Mouse (Mus musculus) testis, adult 2 months (tissue): ENCODE measurements around the gene Chst11. TPM values are rescaled to one million over a fixed set of nuclear protein-coding genes. Genes with fewer than 3 reads are reported as not detected.
A peak's percentile ranks its signal among the peaks of the same experiment; 100 is the strongest.

Experiments used
- H3K27ac ChIP-seq: fragments of 200-500 bp; 2 replicates; pipeline ENCODE4 v1.5.1; 2012; ENCODE audit warnings: low read depth, low read length; ENCODE audit not compliant: control insufficient read depth, insufficient read depth
- H3K27me3 ChIP-seq: fragments of 200-500 bp; 2 replicates; pipeline ENCODE4 v1.6.1; 2012; ENCODE audit warnings: mild to moderate bottlenecking, low read length, moderate library complexity; ENCODE audit not compliant: control insufficient read depth, insufficient read depth
- H3K36me3 ChIP-seq: fragments of 200-500 bp; 2 replicates; pipeline ENCODE4 v1.6.1; 2012; ENCODE audit warnings: mild to moderate bottlenecking, low read length; ENCODE audit not compliant: control insufficient read depth, insufficient read depth
- H3K4me1 ChIP-seq: fragments of 200-500 bp; 2 replicates; pipeline ENCODE4 v1.6.1; 2012; ENCODE audit warnings: low read length; ENCODE audit not compliant: control insufficient read depth, insufficient read depth
- H3K4me3 ChIP-seq: fragments of 200-500 bp; 2 replicates; pipeline ENCODE4 v1.5.1; 2012; ENCODE audit warnings: low read depth, mild to moderate bottlenecking, low read length, moderate library complexity, mixed read lengths; ENCODE audit not compliant: control insufficient read depth
- CTCF ChIP-seq: fragments of 200-500 bp; IDR thresholded peaks from 2 replicates; pipeline ENCODE4 v1.5.1; 2012; ENCODE audit warnings: low read depth, mild to moderate bottlenecking, inconsistent platforms, low read length, moderate library complexity; ENCODE audit not compliant: control insufficient read depth, insufficient read depth, insufficient replicate concordance
- POLR2A ChIP-seq: fragments of 200-500 bp; IDR thresholded peaks from 2 replicates; pipeline ENCODE4 v1.6.1; 2012; ENCODE audit warnings: low read depth, mild to moderate bottlenecking, inconsistent platforms, low read length, moderate library complexity; ENCODE audit not compliant: control insufficient read depth
- polyA plus RNA-seq: library from polyadenylated mRNA; depleted of rRNA; stranded (reverse); fragments of >200 nt; gene quantifications from 2 replicates; pipeline ENCODE4 v1.2.3, GENCODE M21; 2012

The Chst11 gene
- polyA plus RNA-seq, 1 experiment, result 0.67 TPM

GRCm38 (mm10) chr10:83217256-83217655 is 232.0 kb downstream of the Chst11 start:
- no peaks in the 10 kb centered on the region for H3K27me3 ChIP-seq
- TF ChIP-seq POLR2A, result no peak
- no peak for TF ChIP-seq CTCF
- no peak overlapping the region for H3K27ac ChIP-seq
- no peaks in the 10 kb centered on the region for H3K36me3 ChIP-seq
- peaks cover 3% of the 10 kb centered on the region; the same call in 1 of the 2 replicates for H3K4me1 ChIP-seq
- H3K4me3 ChIP-seq, result no peak overlapping the region

GRCm38 (mm10) chr10:83218778-83219177 is 233.5 kb downstream of the Chst11 start:
- no peak overlapping the region for H3K27ac ChIP-seq

GRCm38 (mm10) chr10:83219729-83220128 is 234.4 kb downstream of the Chst11 start:
- no peak overlapping the region for H3K27ac ChIP-seq
- peaks cover 3% of the 10 kb centered on the region; the same call in 1 of the 2 replicates for H3K4me1 ChIP-seq
- H3K36me3 ChIP-seq, result no peaks in the 10 kb centered on the region

More at GRCm38 (mm10) chr10:83218778-83219177, 233.5 kb downstream of the Chst11 start:
- H3K4me3 ChIP-seq, result no peak overlapping the region
- H3K27me3 ChIP-seq, result no peaks in the 10 kb centered on the region
- H3K36me3 ChIP-seq, result no peaks in the 10 kb centered on the region
- no peak for TF ChIP-seq CTCF
- TF ChIP-seq POLR2A, result no peak
- peaks cover 3% of the 10 kb centered on the region; the same call in 1 of the 2 replicates for H3K4me1 ChIP-seq

GRCm38 (mm10) chr10:83220217-83220616 is 234.9 kb downstream of the Chst11 start:
- H3K4me1 ChIP-seq, result peaks cover 3% of the 10 kb centered on the region; the same call in 1 of the 2 replicates
- no peak overlapping the region for H3K4me3 ChIP-seq
- no peaks in the 10 kb centered on the region for H3K27me3 ChIP-seq
- H3K27ac ChIP-seq, result no peak overlapping the region
- no peaks in the 10 kb centered on the region for H3K36me3 ChIP-seq
- TF ChIP-seq POLR2A (no peak), CTCF (no peak)

More at GRCm38 (mm10) chr10:83219729-83220128, 234.4 kb downstream of the Chst11 start:
- no peak overlapping the region for H3K4me3 ChIP-seq
- H3K27me3 ChIP-seq, result no peaks in the 10 kb centered on the region
- TF ChIP-seq POLR2A, result no peak
- peak; percentile 67; the same call in 1 of the 2 replicates for TF ChIP-seq CTCF

- Histone ChIP-seq H3K36me3 (no peaks in the 10 kb centered on the region), H3K4me1 (peaks cover 3% of the 10 kb centered on the region; the same call in 1 of the 2 replicates), H3K4me3 (no peak overlapping the region), H3K27ac (no peak overlapping the region), H3K27me3 (no peaks in the 10 kb centered on the region)
- TF ChIP-seq CTCF (no peak), POLR2A (no peak)
Observed at GRCm38 (mm10) chr10:83220847-83221246, 235.5 kb downstream of the Chst11 start.

- Histone ChIP-seq H3K27ac (no peak overlapping the region), H3K4me3 (no peak overlapping the region), H3K27me3 (no peaks in the 10 kb centered on the region), H3K36me3 (no peaks in the 10 kb centered on the region), H3K4me1 (no peaks in the 10 kb centered on the region)
- TF ChIP-seq POLR2A (no peak), CTCF (peak; percentile 13; the same call in 1 of the 2 replicates)
Observed at GRCm38 (mm10) chr10:83224999-83225398, 239.7 kb downstream of the Chst11 start.

GRCm38 (mm10) chr10:83228626-83229025 is 243.3 kb downstream of the Chst11 start:
- no peak for TF ChIP-seq POLR2A
- TF ChIP-seq CTCF, result no peak
- Histone ChIP-seq H3K27me3 (no peaks in the 10 kb centered on the region), H3K4me1 (no peaks in the 10 kb centered on the region), H3K4me3 (no peak overlapping the region), H3K36me3 (no peaks in the 10 kb centered on the region), H3K27ac (no peak overlapping the region)
